Mouse (Mus musculus) kidney, embryonic 16.5 days (tissue): ENCODE data around the gene Tlcd2. TPM values are rescaled to one million over a fixed set of nuclear protein-coding genes. Genes with fewer than 3 reads are reported as not detected.

Experiments used
- ATAC-seq: fragments of 200-750 bp; cut with Nextera tagmentation; 2 replicates; pipeline ENCODE4 v1.8.0; 2017; ENCODE audit warnings: moderate TSS enrichment; ENCODE audit not compliant: low FRiP score, low TSS enrichment
- H3K27ac ChIP-seq: fragments of 300-500 bp; sonication (generic); 2 replicates; pipeline ENCODE4 v1.5.1; 2014; ENCODE audit warnings: low read length
- H3K27me3 ChIP-seq: fragments of 300-500 bp; sonication (generic); 2 replicates; pipeline ENCODE4 v1.6.1; 2014; ENCODE audit warnings: low read length, control low read depth, mixed read lengths; ENCODE audit not compliant: insufficient read depth
- H3K36me3 ChIP-seq: fragments of 300-500 bp; sonication (generic); 2 replicates; pipeline ENCODE4 v1.6.1; 2014; ENCODE audit warnings: low read length, control low read depth, mixed read lengths; ENCODE audit not compliant: insufficient read depth
- H3K4me1 ChIP-seq: fragments of 300-500 bp; sonication (generic); 2 replicates; pipeline ENCODE4 v1.6.1; 2014; ENCODE audit warnings: low read length, control low read depth, mixed read lengths; ENCODE audit not compliant: insufficient read depth
- H3K4me2 ChIP-seq: fragments of 300-500 bp; sonication (generic); replicated peaks from 2 replicates; pipeline ENCODE4 v1.6.1; 2014; ENCODE audit warnings: low read depth, low read length
- H3K4me3 ChIP-seq: fragments of 300-500 bp; sonication (generic); 2 replicates; pipeline ENCODE4 v1.5.1; 2014; ENCODE audit warnings: mild to moderate bottlenecking, low read length
- H3K9ac ChIP-seq: fragments of 300-500 bp; sonication (generic); replicated peaks from 2 replicates; pipeline ENCODE4 v1.6.1; 2014; ENCODE audit warnings: low read length
- H3K9me3 ChIP-seq: fragments of 300-500 bp; sonication (generic); 2 replicates; pipeline ENCODE4 v1.6.1; 2016; ENCODE audit warnings: low read length, control low read depth
- WGBS: fragments of 180-500 bp; shearing (Covaris S2); extraction: QIAGEN DNeasy Blood & Tissue Kit; methylation state at CpG from one replicate; pipeline ENCODE4 v1.1.7; 2014; 5-methylcytosine and 5-hydroxymethylcytosine counted together
- polyA plus RNA-seq: library from polyadenylated mRNA; unstranded; fragments of >200 nt; fragmentation: Nextera tagmentation; extraction: Ambion mirVana; gene quantifications from 2 replicates; pipeline ENCODE4 v1.2.1, GENCODE M21; 2015

Tlcd2 gene
- polyA plus RNA-seq, 1 experiment from 2014 or later, result 27.1 TPM

GRCm38 (mm10) chr11:75472469-75473081, 11.1 kb downstream of the Tlcd2 start:
- 77% methylated on average over 11 of the region's 11 CpGs for WGBS
- Histone ChIP-seq H3K4me2 (no peak overlapping the region), H3K9ac (no peak overlapping the region), H3K27me3 (no peaks in the 10 kb centered on the region; the same call in 1 of the 2 replicates), H3K27ac (no peak overlapping the region), H3K36me3 (no peaks in the 10 kb centered on the region), H3K4me1 (peaks cover 9% of the 10 kb centered on the region; the same call in 1 of the 2 replicates), H3K9me3 (no peaks in the 10 kb centered on the region), H3K4me3 (no peak overlapping the region)
- ATAC-seq, result no peak

DNA sequence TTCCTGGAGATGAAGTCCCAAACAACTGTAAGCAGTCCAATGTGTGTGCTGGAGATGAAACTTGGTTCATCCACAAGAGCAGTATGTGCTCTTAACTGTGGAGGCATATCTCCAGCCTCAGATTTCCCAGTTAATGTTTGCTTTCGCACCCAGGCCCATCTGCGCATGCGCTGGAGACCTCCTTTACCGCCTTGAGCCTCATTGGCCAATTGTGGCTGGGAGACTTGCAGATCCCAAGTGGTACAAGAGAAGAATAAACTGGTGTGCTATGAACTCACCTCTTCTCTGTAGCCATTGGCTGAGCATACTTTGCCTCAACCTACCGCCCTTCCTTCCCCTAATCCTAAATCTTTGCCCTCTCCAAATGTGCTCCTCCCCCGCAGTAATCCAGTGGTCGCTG, 11.9 kb downstream of the Tlcd2 start:
- Histone ChIP-seq H3K9ac (no peak overlapping the region), H3K36me3 (no peaks in the 10 kb centered on the region), H3K4me3 (no peak overlapping the region), H3K9me3 (no peaks in the 10 kb centered on the region), H3K27me3 (no peaks in the 10 kb centered on the region; the same call in 1 of the 2 replicates), H3K27ac (no peak overlapping the region), H3K4me2 (no peak overlapping the region), H3K4me1 (peaks cover 3% of the 10 kb centered on the region; the same call in 1 of the 2 replicates)
- WGBS, result 58% methylated on average over 7 of the region's 7 CpGs
- no peak for ATAC-seq

GRCm38 (mm10) chr11:75486192-75486591, 24.7 kb downstream of the Tlcd2 start:
- Histone ChIP-seq H3K9me3 (no peaks in the 10 kb centered on the region), H3K27me3 (no peaks in the 10 kb centered on the region), H3K9ac (no peak overlapping the region), H3K4me3 (peak overlapping the region; percentile 100), H3K27ac (no peak overlapping the region), H3K4me1 (peaks cover 12% of the 10 kb centered on the region), H3K36me3 (peaks cover 22% of the 10 kb centered on the region), H3K4me2 (peak overlapping the region; percentile 40)
- WGBS, result 16% methylated on average over 3 of the region's 3 CpGs
- ATAC-seq, result peak; percentile 31; the same call in 1 of the 2 replicates

DNA sequence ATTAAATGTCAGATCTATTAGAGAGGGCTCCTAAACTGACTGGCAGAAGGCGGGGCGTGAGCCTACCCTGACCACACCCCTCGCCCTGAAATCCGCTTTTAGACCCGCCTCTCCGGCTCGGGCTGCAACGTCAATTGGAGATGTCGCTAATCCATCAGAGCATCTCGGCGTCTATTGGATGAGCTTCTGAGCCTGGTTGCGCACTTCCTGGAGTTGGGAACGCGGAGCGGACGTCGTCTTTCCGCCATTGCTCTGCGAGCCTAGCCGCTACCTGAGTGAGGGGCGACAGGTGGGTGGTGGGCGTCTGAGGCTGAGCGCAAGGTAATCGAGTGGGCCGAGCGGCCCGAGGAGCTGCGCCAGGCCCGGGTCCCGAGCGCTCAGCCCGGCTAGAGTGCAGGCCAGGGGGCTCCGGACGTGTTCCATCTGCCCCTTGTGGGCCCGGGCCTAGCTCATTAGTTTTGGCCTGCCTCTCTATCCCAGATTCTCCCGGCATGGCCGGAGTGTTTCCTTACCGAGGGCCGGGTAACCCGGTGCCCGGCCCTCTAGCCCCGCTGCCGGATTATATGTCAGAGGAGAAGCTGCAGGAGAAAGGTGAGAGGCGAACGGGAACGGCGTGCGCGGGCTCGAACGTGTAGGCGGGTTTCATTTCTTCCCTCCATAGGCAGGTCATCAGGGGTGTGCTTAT, 25.2 kb downstream of the Tlcd2 start, which contains the start of gene Prpf8:
TSS of gene Prpf8 (plus strand) at position 216 of the 685 bp plus-strand sequence.
- H3K36me3 ChIP-seq, result peaks cover 27% of the 10 kb centered on the region
- peak within 1 kb of the TSS; percentile 100 for H3K4me3 ChIP-seq
- ATAC-seq, result peak; percentile 99
- under 1% methylated on average over 52 of the region's 52 CpGs for WGBS
- peak within 1 kb of the TSS; percentile 54 for H3K27ac ChIP-seq
- no peaks in the 10 kb centered on the region for H3K9me3 ChIP-seq
- H3K9ac ChIP-seq, result peak within 1 kb of the TSS; percentile 100
- H3K4me2 ChIP-seq, result peak within 1 kb of the TSS; percentile 99
- no peaks in the 10 kb centered on the region for H3K27me3 ChIP-seq
- peaks cover 12% of the 10 kb centered on the region for H3K4me1 ChIP-seq

GRCm38 (mm10) chr11:75487496-75487895, 26.0 kb downstream of the Tlcd2 start:
- H3K36me3 ChIP-seq, result peaks cover 35% of the 10 kb centered on the region
- H3K27ac ChIP-seq, result no peak overlapping the region
- 28% methylated on average over 6 of the region's 6 CpGs for WGBS
- H3K9me3 ChIP-seq, result no peaks in the 10 kb centered on the region
- no peak for ATAC-seq
- H3K4me2 ChIP-seq, result peak overlapping the region; percentile 99
- H3K4me3 ChIP-seq, result peak overlapping the region; percentile 100
- no peaks in the 10 kb centered on the region for H3K27me3 ChIP-seq
- peaks cover 12% of the 10 kb centered on the region for H3K4me1 ChIP-seq
- H3K9ac ChIP-seq, result peak overlapping the region; percentile 100

DNA sequence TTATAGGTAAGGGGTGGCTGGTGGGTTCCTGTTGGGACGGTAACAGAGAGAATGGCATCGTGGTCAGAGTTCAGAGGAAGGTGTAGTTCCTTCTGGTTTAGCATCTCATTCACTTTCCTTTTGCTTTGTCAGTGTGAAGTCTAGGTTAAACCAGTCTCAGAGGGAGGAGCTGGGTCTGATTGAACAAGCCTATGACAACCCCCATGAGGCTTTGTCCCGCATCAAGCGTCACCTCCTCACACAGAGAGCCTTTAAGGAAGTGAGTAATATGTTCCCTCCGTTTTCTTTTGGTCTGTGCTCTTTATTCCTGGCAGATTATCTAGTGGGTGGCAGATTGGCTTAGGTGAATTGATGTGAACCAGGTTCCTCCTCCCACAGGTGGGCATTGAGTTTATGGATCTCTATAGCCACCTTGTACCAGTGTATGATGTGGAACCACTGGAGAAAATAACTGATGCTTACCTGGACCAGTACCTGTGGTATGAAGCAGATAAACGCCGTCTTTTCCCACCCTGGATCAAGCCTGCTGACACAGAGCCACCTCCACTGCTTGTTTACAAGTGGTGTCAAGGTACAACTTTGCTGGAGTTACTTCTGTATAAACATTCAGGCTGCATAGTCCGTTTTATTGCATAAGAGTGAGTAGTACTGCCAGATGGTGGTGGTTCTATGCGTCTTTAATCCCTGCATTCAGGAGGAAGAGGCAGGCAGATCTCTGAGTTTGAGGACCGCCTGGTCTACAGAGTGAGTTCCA, 33.0 kb downstream of the Tlcd2 start:
- 89% methylated on average over 10 of the region's 10 CpGs for WGBS

DNA sequence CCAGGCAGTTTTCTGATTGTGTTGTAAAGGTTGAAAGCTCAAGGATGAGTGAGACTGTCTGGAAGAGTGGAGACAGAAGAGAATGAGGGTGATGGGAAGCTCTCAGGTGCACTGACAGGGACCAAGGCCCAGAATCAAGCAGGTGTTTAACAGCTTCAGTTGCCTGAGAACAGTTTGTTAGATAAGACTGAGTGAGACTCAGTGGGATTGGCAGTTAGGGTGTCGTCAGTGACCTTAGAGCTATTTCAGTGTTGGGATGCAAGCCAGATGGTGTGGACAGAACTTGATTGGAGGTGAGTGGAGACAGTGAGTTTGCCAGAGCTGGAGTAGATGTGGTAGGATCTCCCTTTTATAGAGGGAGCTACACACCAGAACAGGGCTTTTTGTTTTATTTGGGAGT, 36.6 kb downstream of the Tlcd2 start:
- H3K27ac ChIP-seq, result no peak overlapping the region
- H3K36me3 ChIP-seq, result peaks cover 92% of the 10 kb centered on the region
- H3K4me2 ChIP-seq, result no peak overlapping the region
- no peak for ATAC-seq
- no peaks in the 10 kb centered on the region for H3K4me1 ChIP-seq
- no peaks in the 10 kb centered on the region for H3K27me3 ChIP-seq
- H3K4me3 ChIP-seq, result no peak overlapping the region
- WGBS, result 83% methylated on average over 1 of the region's 1 CpGs
- no peak overlapping the region for H3K9ac ChIP-seq
- H3K9me3 ChIP-seq, result no peaks in the 10 kb centered on the region

More for the DNA sequence above, 33.0 kb downstream of the Tlcd2 start:
- H3K36me3 ChIP-seq, result peaks cover 93% of the 10 kb centered on the region
- ATAC-seq, result no peak
- H3K9me3 ChIP-seq, result no peaks in the 10 kb centered on the region
- no peaks in the 10 kb centered on the region for H3K27me3 ChIP-seq
- no peak overlapping the region for H3K9ac ChIP-seq
- no peak overlapping the region for H3K27ac ChIP-seq
- H3K4me2 ChIP-seq, result no peak overlapping the region
- no peak overlapping the region for H3K4me3 ChIP-seq
- H3K4me1 ChIP-seq, result no peaks in the 10 kb centered on the region

DNA sequence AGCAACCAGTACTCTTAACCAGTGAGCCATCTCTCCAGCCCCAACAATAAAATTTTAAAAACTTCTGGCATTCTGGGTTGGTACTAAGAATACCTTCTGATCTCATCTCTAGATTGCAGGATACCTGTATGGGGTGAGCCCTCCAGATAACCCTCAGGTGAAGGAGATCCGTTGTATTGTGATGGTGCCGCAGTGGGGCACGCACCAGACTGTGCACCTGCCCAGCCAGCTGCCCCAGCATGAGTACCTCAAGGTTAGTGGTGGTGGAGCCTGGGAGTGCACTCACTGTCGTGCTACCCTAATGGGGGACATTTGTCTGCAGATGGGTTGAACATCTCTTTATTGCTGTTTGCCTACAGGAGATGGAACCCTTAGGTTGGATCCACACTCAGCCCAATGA, 46.6 kb downstream of the Tlcd2 start:
- ATAC-seq, result no peak
- Histone ChIP-seq H3K27me3 (no peaks in the 10 kb centered on the region), H3K4me1 (peaks cover 19% of the 10 kb centered on the region), H3K4me2 (no peak overlapping the region), H3K27ac (no peak overlapping the region), H3K9ac (no peak overlapping the region), H3K4me3 (no peak overlapping the region), H3K36me3 (peaks cover 58% of the 10 kb centered on the region), H3K9me3 (no peaks in the 10 kb centered on the region)
- WGBS, result 98% methylated on average over 4 of the region's 4 CpGs

DNA sequence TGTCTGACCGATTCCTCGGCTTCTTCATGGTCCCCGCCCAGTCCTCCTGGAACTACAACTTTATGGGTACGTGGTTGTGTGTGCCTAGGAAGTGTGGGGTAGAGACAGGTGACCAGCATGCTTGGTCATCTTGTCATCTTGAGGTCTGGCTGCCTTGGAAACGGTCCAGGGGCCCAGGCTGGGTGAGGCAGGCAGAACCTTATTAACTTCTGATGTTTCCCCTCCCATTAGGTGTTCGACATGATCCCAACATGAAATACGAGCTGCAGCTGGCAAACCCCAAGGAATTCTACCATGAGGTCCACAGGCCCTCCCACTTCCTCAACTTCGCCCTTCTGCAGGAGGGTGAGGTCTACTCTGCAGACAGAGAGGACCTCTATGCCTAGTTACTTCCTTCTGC, 47.4 kb downstream of the Tlcd2 start:
- no peak for ATAC-seq
- Histone ChIP-seq H3K9me3 (no peaks in the 10 kb centered on the region), H3K9ac (no peak overlapping the region), H3K27me3 (no peaks in the 10 kb centered on the region), H3K4me1 (peaks cover 25% of the 10 kb centered on the region), H3K4me3 (no peak overlapping the region), H3K4me2 (no peak overlapping the region), H3K36me3 (peaks cover 50% of the 10 kb centered on the region), H3K27ac (peak overlapping the region; percentile 83; the same call in 1 of the 2 replicates)
- 51% methylated on average over 8 of the region's 8 CpGs for WGBS
